Mouse (Mus musculus): ENCODE measurements around the gene Pik3c2a. TPM values are rescaled to one million over a fixed set of nuclear protein-coding genes. Genes with fewer than 3 reads are reported as not detected.

The Pik3c2a gene
- polyA plus RNA-seq, 1 experiment: 48.3 TPM

- Histone ChIP-seq H3K27ac (ENCODE audit: insufficient read depth, low read length) (peak overlapping the region; percentile 85), H3K4me1 (ENCODE audit: control insufficient read depth, insufficient read depth, low read length) (peaks cover 10% of the 10 kb centered on the region), H3K4me3 (ENCODE audit: insufficient read depth, low read length) (no peak overlapping the region)
- no peak for TF ChIP-seq POLR2A (IDR thresholded peaks at IDR 0.05; ENCODE audit: low read depth, low read length)
- no peak for TF ChIP-seq CTCF (IDR thresholded peaks at IDR 0.05; ENCODE audit: borderline replicate concordance, insufficient read depth, low read length)
Measured at GRCm38 (mm10) chr7:116287959-116288358, 155.3 kb downstream of the Pik3c2a start.

Other genes with a start within 250 kb of the Pik3c2a start
- 3.0 and 5.8 TPM in 2 replicates for gene Plekha7, start 135.1 kb downstream of the Pik3c2a start, polyA plus RNA-seq (2011; ENCODE audit: insufficient read length, low read depth, missing spikeins)
- gene Rps13, start 109.3 kb downstream of the Pik3c2a start, polyA plus RNA-seq (2011; ENCODE audit: insufficient read length, low read depth, missing spikeins): 289 and 566 TPM in 2 replicates
- gene Nucb2, start 60.9 kb upstream of the Pik3c2a start, polyA plus RNA-seq (2011; ENCODE audit: insufficient read length, low read depth, missing spikeins): 39.8 and 44.0 TPM in 2 replicates

All from embryonic fibroblast, embryonic 13.5 days (primary cell).